Mouse (Mus musculus) heart, embryonic 16.5 days (tissue): ENCODE data around the gene Prcc. TPM values are rescaled to one million over a fixed set of nuclear protein-coding genes. Genes with fewer than 3 reads are reported as not detected.

ENCODE experiments used
- ATAC-seq: fragments of 200-750 bp; cut with Nextera tagmentation; replicated peaks from 2 replicates; pipeline ENCODE4 v1.8.0; 2017; ENCODE audit warnings: moderate number of reproducible peaks; ENCODE audit not compliant: insufficient read depth, low FRiP score; ENCODE audit errors: extremely low read depth
- H3K27ac ChIP-seq: fragments of 300-500 bp; sonication (generic); 2 replicates; pipeline ENCODE4 v1.5.1; 2014; ENCODE audit warnings: mild to moderate bottlenecking, low read length, control low read depth, moderate library complexity
- H3K27me3 ChIP-seq: fragments of 300-500 bp; sonication (generic); 2 replicates; pipeline ENCODE4 v1.6.1; 2014; ENCODE audit warnings: low read length, mixed read lengths; ENCODE audit not compliant: control insufficient read depth, insufficient read depth
- H3K36me3 ChIP-seq: fragments of 300-500 bp; sonication (generic); 2 replicates; pipeline ENCODE4 v1.6.1; 2014; ENCODE audit not compliant: control insufficient read depth, insufficient read depth
- H3K4me1 ChIP-seq: fragments of 300-500 bp; sonication (generic); 2 replicates; pipeline ENCODE4 v1.6.1; 2014; ENCODE audit warnings: low read length, mixed read lengths; ENCODE audit not compliant: control insufficient read depth, insufficient read depth
- H3K4me2 ChIP-seq: fragments of 300-500 bp; sonication (generic); 2 replicates; pipeline ENCODE4 v1.6.1; 2014; ENCODE audit warnings: low read depth, mild to moderate bottlenecking, control low read depth, low read length
- H3K4me3 ChIP-seq: fragments of 300-500 bp; sonication (generic); 2 replicates; pipeline ENCODE4 v1.5.1; 2014; ENCODE audit warnings: mild to moderate bottlenecking, control low read depth, low read length
- H3K9ac ChIP-seq: fragments of 300-500 bp; sonication (generic); 2 replicates; pipeline ENCODE4 v1.6.1; 2014; ENCODE audit warnings: low read length, control low read depth
- H3K9me3 ChIP-seq: fragments of 300-500 bp; sonication (generic); replicated peaks from 2 replicates; pipeline ENCODE4 v1.6.1; 2016; ENCODE audit warnings: low read length; ENCODE audit not compliant: control insufficient read depth
- WGBS: fragments of 180-500 bp; shearing (Covaris S2); extraction: QIAGEN DNeasy Blood & Tissue Kit; methylation state at CpG from one replicate; pipeline ENCODE4 v1.1.7; 2014; 5-methylcytosine and 5-hydroxymethylcytosine counted together
- polyA plus RNA-seq: library from polyadenylated mRNA; unstranded; fragments of >200 nt; fragmentation: Nextera tagmentation; extraction: Ambion mirVana; gene quantifications from 2 replicates; pipeline ENCODE4 v1.2.1, GENCODE M21; 2015

The Prcc gene
- polyA plus RNA-seq, 1 experiment from 2014 or later = 10.6 TPM

- Histone ChIP-seq H3K9me3 (no peaks in the 10 kb centered on the region), H3K9ac (no peak overlapping the region), H3K27me3 (peaks cover 44% of the 10 kb centered on the region), H3K4me2 (no peak overlapping the region), H3K36me3 (no peaks in the 10 kb centered on the region), H3K4me1 (no peaks in the 10 kb centered on the region), H3K4me3 (no peak overlapping the region), H3K27ac (no peak overlapping the region)
- WGBS = 38% methylated on average over 6 of the region's 6 CpGs
- ATAC-seq = no peak
Measured at GRCm38 (mm10) chr3:87816166-87816565, 69.2 kb downstream of the Prcc start.

- Histone ChIP-seq H3K4me1 (peaks cover 6% of the 10 kb centered on the region; the same call in 1 of the 2 replicates), H3K36me3 (no peaks in the 10 kb centered on the region), H3K27ac (no peak overlapping the region), H3K4me3 (no peak overlapping the region), H3K9me3 (no peaks in the 10 kb centered on the region), H3K27me3 (peaks cover 64% of the 10 kb centered on the region), H3K4me2 (no peak overlapping the region), H3K9ac (no peak overlapping the region)
- 43% methylated on average over 10 of the region's 10 CpGs for WGBS
- no peak for ATAC-seq
Measured at GRCm38 (mm10) chr3:87812873-87813272, 72.5 kb downstream of the Prcc start.

- Histone ChIP-seq H3K27me3 (peaks cover 66% of the 10 kb centered on the region), H3K9ac (no peak overlapping the region), H3K4me1 (peaks cover 6% of the 10 kb centered on the region; the same call in 1 of the 2 replicates), H3K4me2 (no peak overlapping the region), H3K36me3 (no peaks in the 10 kb centered on the region), H3K4me3 (no peak overlapping the region), H3K9me3 (no peaks in the 10 kb centered on the region), H3K27ac (no peak overlapping the region)
- 73% methylated on average over 4 of the region's 4 CpGs for WGBS
- no peak for ATAC-seq
Measured at GRCm38 (mm10) chr3:87812413-87812812, 73.0 kb downstream of the Prcc start.

GRCm38 (mm10) chr3:87811297-87811696, 74.1 kb downstream of the Prcc start:
- H3K36me3 ChIP-seq = no peaks in the 10 kb centered on the region
- WGBS = 73% methylated on average over 8 of the region's 8 CpGs
- no peak overlapping the region for H3K9ac ChIP-seq
- no peaks in the 10 kb centered on the region for H3K9me3 ChIP-seq
- no peak overlapping the region for H3K4me2 ChIP-seq
- peaks cover 6% of the 10 kb centered on the region; the same call in 1 of the 2 replicates for H3K4me1 ChIP-seq
- H3K27me3 ChIP-seq = peaks cover 69% of the 10 kb centered on the region
- no peak overlapping the region for H3K4me3 ChIP-seq
- ATAC-seq = no peak
- H3K27ac ChIP-seq = no peak overlapping the region

GRCm38 (mm10) chr3:87809322-87809962, 76.0 kb downstream of the Prcc start:
- Histone ChIP-seq H3K36me3 (no peaks in the 10 kb centered on the region), H3K4me2 (peak overlapping the region; percentile 1; the same call in 1 of the 2 replicates), H3K27ac (no peak overlapping the region), H3K9ac (no peak overlapping the region), H3K4me3 (no peak overlapping the region; the same call in 1 of the 2 replicates), H3K27me3 (peaks cover 76% of the 10 kb centered on the region), H3K4me1 (peaks cover 6% of the 10 kb centered on the region; the same call in 1 of the 2 replicates), H3K9me3 (no peaks in the 10 kb centered on the region)
- no peak for ATAC-seq
- WGBS = 7% methylated on average over 28 of the region's 28 CpGs

Other genes with a start within 250 kb of the Prcc start
- gene Lrrc71, start 137.0 kb downstream of the Prcc start, polyA plus RNA-seq = 0.71 and 0.87 TPM in 2 replicates
- 0.39 and 0.44 TPM in 2 replicates for gene Ntrk1, start 90.4 kb downstream of the Prcc start, polyA plus RNA-seq
- gene Insrr, start 88.7 kb downstream of the Prcc start, polyA plus RNA-seq = not detected in 2 replicates
- 19.4 and 21.5 TPM in 2 replicates for gene Pear1, start 61.3 kb downstream of the Prcc start, polyA plus RNA-seq
- 3.3 and 8.9 TPM in 2 replicates for gene Sh2d2a, start 38.9 kb downstream of the Prcc start, polyA plus RNA-seq
- gene Hdgf, start 20.7 kb upstream of the Prcc start, polyA plus RNA-seq = 74.3 and 134 TPM in 2 replicates
- gene Mrpl24, start 33.9 kb upstream of the Prcc start, polyA plus RNA-seq = 66.1 and 68.4 TPM in 2 replicates
- gene Isg20l2, start 44.7 kb upstream of the Prcc start, polyA plus RNA-seq = 29.2 and 29.4 TPM in 2 replicates
- 14.0 and 15.1 TPM in 2 replicates for gene Rrnad1, start 45.1 kb upstream of the Prcc start, polyA plus RNA-seq
- 7.8 and 10.1 TPM in 2 replicates for gene Crabp2, start 63.1 kb upstream of the Prcc start, polyA plus RNA-seq
- 9.5 and 13.4 TPM in 2 replicates for gene Nes, start 85.5 kb upstream of the Prcc start, polyA plus RNA-seq
- gene Bcan, start 114.6 kb upstream of the Prcc start, polyA plus RNA-seq = 0.13 and 0.47 TPM in 2 replicates
- gene Hapln2, start 142.0 kb upstream of the Prcc start, polyA plus RNA-seq = 0.18 TPM in 1 of 2 replicates, not detected in the other
- gene Gpatch4, start 157.5 kb upstream of the Prcc start, polyA plus RNA-seq = 19.3 and 21.3 TPM in 2 replicates
- gene Naxe, start 172.9 kb upstream of the Prcc start, polyA plus RNA-seq = 155 and 169 TPM in 2 replicates
- 0.12 and 0.18 TPM in 2 replicates for gene Ttc24, start 192.7 kb upstream of the Prcc start, polyA plus RNA-seq
- gene Iqgap3, start 196.4 kb upstream of the Prcc start, polyA plus RNA-seq = 23.6 and 27.8 TPM in 2 replicates